Mouse (Mus musculus) gastrocnemius, postnatal 25 days (tissue): ENCODE measurements around the gene Vmp1. TPM values are rescaled to one million over a fixed set of nuclear protein-coding genes. Genes with fewer than 3 reads are reported as not detected.

Experiments
- DNase-seq: peaks from one replicate; pipeline ENCODE4 v3.0.0; 2022
- microRNA-seq, 2 experiments: library from miRNA; unstranded; fragments of <30 nt; microRNA quantifications; one replicate each; pipeline ENCODE4 v1.2.0; 2021; ENCODE audit warnings: borderline replicate concordance in 2 of 2
- total RNA-seq, 2 experiments: library from RNA; stranded (reverse); gene quantifications; 1 replicate in 1 of 2; 2 replicates in 1 of 2; pipeline ENCODE4 v1.2.3; 2021

Vmp1 gene
- total RNA-seq, 2 experiments from 2014 or later = 83.0 to 89.8 TPM

GRCm38 (mm10) chr11:86570261-86570746 is 113.3 kb downstream of the Vmp1 start:
- DNase-seq = no peak

DNA sequence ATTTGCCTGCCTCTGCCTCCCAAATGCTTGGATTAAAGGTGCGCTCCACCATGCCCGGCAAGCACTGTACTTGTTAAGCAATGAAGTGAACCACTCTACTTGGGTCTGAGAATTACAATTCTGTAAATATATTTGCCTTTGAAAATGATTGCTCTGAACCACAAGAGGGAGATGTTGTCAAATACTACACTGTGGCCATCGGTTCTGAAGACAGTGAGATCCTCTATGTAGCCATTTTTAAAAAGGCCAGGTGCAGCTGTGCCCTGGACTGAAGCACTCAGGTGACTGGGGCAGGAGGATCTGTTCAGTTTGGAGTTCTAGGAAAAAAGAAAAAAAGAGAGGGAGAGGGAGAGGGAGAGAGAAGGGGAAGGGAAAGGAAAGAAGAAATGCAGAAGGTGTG is 115.2 kb downstream of the Vmp1 start:
- no peak for DNase-seq

DNA sequence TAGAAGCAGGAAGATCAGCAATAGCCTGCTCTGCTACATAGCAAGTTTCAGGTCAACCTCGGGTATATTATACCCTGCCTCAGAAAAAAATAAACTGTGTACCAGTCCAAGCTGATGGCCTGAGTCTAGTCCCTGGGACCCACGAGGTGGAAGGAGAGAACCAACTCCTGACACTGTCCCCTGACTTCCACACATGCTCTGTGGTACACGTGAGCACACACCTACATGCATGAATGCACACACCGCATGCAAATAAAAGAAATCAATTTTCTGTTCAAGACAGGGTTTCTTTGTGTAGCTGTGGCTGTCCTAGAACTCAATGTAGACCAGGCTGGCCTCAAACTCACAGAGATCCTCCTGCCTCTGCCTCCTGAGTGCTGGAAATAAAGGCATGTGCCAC is 125.4 kb downstream of the Vmp1 start:
- no peak for DNase-seq

DNA sequence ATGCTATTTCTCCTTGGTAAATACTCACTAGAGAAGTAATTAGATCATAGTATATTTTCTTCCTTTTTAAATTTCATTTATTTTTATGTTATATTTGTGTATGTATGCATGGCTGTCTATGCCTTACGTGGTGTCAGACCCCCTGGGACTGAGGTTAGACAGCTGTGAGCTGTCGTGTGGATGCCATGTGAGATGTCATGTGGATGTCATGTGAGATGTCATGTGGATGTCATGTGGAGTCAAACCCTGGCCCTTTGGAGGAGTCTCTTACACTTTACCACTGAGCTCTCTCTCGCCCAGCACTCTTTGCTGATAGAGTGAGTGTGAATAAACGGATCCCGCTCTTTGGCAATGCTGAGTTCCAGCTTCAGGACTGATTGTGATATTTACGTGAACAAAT is 130.1 kb downstream of the Vmp1 start:
- no peak for DNase-seq

DNA sequence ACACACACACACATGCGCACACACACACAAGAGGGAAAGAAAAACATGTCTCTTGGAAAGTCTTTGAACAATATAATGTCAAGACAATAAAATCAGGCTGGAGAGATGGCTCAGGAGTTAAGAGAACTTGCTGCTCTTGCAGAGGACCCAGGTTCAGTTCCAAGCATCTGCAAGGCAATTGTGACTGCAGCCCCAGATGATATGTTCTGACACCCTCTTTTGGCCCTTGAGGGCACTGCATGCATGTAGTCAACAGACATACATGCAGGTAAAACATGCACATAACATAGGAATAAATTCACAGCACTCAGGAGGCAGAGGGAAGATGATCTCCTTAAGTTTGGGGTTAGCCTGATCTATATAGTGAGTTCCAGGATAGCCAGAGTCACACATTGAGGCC is 136.2 kb downstream of the Vmp1 start:
- DNase-seq = no peak

DNA sequence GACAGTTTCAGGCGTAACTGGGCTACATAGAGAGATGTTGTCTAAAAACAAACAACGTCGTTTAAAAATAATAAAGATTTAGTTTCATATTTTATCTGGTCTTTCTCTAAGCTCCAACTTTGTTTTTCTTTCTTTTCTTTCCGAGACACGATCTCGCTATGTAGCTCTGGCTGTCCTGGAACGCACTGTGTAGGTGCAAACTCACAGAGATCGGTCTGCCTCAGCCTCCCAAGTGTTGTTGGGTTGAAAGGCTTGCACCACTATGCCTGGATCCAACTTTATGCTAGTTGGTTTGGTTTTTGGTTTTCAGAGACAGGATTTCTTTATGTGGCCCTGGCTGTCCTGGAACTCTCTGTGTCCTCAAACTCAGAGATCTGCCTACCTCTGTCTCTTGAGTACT is 138.1 kb downstream of the Vmp1 start:
- no peak for DNase-seq

DNA sequence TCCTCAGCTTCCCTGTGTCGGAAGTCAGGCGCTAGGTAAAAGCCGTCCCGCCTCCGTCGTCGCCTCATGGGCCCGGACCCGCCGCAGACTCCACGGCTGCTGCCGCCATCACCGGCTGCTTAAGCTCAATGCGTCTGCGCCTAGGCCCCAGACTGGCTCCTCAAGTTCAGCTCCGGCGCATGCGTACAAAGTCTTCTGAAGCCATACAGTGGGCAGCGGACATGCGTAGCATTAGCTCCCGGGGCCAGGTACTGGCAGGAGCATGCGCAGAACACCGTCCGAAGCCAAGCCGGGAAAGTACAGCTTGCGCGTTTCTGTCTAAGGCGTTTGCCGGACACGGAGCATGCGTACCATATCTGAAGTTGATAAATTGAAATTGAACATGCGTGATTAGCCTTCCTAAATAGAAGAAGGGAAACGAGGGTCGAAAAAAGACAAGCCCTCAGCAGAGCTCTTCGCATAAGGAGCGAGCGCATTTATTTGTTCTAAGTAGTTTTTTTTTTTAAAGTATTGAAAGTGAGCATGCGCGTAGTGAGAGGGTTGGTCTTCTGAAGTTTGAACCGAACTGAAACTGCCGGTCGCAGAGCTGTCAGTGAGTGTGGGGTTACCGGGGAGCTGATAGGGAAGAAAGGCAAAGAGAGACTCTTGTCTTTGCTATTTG is 138.9 kb downstream of the Vmp1 start, which contains the start of the genes Rps6kb1 and Tubd1:
Gene Rps6kb1, minus strand, starts transcription at position 167 of the 661 bp plus-strand sequence.
Gene Tubd1, plus strand, starts transcription at position 353 of the 661 bp plus-strand sequence.
- peak; percentile 98 for DNase-seq

DNA sequence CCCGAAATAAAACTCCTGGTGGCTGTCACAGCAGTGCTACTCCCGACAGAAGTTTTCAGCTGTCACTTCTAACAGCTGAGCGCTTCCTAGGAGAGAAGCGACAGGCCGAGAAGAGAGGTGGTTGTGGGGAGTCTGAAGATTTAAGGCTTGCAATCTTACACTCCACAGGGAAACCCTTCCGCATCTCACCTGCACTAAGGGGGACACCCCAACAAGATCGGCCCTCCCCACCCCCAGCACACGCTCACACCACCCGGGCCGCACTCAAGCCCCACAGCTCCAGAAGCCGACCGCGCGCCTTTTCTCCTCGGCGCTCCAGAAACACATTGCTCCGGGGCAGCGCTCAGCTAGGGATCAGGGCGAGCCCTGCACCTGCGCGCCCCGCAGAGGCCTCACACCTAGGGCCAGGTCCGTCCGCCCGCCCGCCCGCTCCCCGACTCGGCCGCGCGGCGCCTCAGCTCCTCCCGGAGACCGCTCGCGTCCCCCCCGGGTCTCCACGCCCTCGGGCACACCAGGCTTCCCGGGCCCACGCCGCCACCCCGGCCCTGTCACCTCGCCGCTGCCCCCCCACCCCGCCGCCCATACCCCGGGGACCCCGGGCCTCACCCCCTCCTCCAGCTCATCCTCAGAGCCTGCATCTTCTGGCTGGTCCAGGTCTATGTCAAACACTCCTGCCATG is 139.5 kb downstream of the Vmp1 start:
- no peak for DNase-seq

DNA sequence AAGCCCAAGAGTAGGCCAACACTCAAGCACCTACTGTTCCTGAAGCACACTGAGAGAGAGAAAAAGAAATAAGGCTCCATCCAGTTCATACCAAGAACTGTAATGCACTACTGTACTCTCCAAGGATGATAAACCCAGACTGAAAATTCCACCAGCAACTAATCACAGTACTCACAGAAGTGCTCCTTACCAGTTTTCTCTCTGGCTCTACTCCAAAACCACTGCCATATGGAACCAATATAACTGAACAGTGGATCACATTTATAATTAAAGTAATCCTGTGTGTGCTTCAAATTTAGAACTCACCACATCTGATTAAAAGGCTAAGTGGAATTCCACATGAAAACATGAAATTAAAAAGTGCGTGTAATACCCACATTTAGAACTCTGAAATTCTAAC is 140.8 kb downstream of the Vmp1 start:
- DNase-seq = no peak

GRCm38 (mm10) chr11:86540476-86540845 is 143.2 kb downstream of the Vmp1 start:
- DNase-seq = no peak

DNA sequence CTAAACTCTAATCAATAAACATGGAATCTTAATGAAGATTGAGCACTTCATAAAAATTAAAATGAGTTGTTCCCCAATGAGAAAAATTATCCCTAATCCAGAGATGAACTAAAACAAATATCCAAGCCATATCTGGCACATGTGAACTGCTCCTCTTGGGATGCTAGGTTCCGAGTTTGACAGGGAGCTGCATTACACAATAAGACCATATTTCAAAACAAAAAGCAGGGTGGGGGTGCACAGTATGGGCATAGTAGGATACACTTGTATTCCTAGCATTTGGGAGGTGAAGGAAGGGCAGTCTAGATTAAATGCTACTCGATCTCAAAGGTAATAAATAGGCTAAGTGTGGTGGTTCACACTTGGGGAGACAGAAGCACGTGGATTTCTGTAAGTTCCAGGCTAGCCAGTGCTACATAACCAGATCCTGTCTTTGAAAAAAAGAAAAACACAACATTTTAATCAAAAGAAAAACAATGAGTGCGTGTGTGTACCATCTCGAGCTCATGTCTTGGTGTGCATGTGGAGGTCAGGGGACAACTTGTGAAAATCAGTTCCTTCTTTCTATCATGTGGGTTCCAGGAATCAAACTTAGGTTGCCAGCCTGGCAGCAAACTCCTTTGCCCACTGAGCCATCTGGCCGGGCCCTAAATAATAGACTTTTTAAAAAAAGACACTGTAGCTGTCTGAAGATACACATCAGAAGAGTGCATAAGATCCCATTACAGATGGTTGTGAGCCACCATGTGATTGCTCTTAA is 143.7 kb downstream of the Vmp1 start:
- DNase-seq = no peak

DNA sequence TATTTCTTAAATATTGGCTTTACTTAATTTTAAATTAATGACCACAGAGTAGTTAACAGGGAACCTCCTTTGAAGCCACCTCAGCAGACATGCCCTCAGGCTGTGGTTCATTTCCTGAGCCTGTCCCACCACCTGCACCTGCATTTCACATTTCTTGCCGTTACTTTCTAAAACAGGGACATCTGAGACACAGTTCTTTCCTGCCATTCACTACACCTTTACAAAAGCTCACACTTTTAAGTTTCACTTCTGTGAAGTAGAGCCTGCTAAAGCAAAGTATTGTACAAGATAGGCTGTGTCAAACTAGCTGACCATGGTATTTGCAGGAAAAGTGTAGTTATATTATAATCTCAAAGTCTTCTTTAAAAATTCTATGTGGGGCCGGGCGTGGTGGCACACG is 144.8 kb downstream of the Vmp1 start:
- DNase-seq = no peak

DNA sequence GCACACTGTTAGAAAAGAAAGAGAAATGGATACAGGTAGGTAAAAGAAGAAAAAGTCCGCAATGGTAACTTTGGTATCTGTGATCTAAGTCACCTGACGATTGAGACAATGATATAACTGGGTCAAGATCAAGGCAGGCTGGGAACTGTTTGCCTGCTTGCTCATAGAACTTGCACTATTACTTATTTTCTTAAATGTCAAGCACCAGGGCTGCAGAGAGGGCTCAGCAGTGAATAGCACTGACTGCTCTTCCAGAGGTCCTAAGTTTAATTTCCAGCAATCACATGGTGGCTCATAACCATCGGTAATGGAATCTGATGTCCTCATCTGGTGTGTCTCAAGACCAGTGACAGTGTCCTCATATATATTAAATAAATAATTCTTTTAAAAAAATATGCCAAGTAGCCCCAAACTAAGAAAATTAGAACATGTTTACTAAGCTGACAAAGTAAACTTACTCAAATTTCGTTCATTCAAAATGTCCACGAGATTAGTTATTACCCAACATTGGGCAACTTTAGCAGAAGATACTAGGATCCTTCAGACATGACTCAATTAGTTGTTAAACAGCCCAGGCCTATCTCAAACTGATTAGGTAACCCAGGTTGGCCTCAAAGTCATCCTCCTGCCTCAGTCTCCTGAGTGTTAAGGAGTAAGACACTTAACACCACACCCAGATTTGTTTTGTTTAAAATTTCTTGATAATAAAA is 149.3 kb downstream of the Vmp1 start:
- no peak for DNase-seq

Small RNAs within 50 kb of the gene (microRNA-seq; reads per million reads assigned to microRNA genes)
- 9,240 to 18,804 reads per million in 2 experiments for gene Mir21a

Other genes starting within 250 kb of the Vmp1 start
- 10 to 100 TPM; 41.5 to 48.9 TPM for gene Rnft1, start 199.2 kb downstream of the Vmp1 start, total RNA-seq
- gene Rps6kb1, start 139.0 kb downstream of the Vmp1 start, total RNA-seq = 10 to 100 TPM; 19.0 to 20.2 TPM
- gene Tubd1, start 138.8 kb downstream of the Vmp1 start, total RNA-seq = 1 to 10 TPM; 5.5 to 6.4 TPM
- 1 to 10 TPM; 5.1 to 5.3 TPM for gene Ptrh2, start 149 bp upstream of the Vmp1 start, total RNA-seq
- 100 to 1,000 TPM; 111 to 112 TPM for gene Cltc, start 73.7 kb upstream of the Vmp1 start, total RNA-seq
- gene Dhx40, start 123.9 kb upstream of the Vmp1 start, total RNA-seq = 10 to 100 TPM; 11.4 to 12.1 TPM